Mouse (Mus musculus) 3134 (cell line): ENCODE data around the gene Itga8.

Source experiments
- DNase-seq: peaks from one replicate; pipeline ENCODE4 v3.0.0-alpha.2; 2011; ENCODE audit warnings: low spot score; ENCODE audit not compliant: insufficient read length; ENCODE audit errors: extremely low read depth

Itga8 gene

DNA sequence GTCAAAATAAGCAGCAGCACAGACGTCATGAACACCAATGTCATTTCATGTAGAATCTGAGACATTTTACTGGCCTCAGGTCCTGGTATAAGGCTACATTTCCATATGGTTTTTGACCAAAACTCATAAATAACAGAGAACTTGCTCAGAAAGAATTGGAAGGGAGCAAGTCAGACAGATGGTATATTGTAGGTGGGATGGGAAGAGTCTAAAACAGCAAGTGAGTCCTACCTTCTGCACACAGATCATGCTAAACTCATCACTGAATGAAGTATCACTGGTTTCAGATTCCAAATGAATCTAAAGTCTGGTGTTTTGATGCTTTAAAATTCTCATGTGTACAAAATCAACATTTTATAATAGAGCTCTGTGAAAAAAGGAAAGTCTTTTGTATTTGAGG is 198.5 kb downstream of the Itga8 start:
- no peak for DNase-seq

DNA sequence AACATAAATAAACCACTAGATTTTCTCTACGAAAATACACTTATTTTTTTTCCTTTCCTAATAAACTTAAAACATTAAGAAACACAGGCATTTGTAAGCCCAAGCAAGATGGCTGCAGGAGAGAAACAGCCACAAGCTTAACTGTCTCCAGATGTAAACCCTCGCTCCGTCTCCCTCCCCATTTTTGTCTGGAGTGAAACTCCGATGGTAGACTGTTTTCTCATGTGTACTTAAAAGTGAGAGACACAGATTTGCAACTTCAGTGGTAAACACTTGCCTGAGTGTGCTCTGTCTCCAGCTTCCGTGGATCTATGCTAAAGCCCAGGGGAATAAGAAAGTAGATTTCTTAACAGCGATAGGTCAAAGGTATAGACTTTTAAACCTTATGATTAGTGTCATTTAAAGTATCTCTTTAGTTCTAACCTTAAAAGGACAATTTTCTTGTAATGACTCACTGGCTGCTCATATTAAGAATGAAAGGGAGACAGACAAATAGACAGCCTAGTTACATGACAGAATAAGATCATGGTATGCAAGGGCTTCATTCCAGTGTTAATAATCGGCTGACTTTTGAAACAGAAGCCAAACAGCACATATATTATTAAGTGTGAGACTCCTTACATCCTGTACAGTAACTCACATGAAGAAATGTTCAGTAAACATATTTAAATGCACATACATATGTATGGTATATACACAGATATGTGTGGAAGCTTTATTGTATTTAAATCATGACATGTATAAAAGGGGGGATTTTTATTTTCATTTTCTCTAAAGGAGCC is 209.3 kb downstream of the Itga8 start:
- no peak for DNase-seq

DNA sequence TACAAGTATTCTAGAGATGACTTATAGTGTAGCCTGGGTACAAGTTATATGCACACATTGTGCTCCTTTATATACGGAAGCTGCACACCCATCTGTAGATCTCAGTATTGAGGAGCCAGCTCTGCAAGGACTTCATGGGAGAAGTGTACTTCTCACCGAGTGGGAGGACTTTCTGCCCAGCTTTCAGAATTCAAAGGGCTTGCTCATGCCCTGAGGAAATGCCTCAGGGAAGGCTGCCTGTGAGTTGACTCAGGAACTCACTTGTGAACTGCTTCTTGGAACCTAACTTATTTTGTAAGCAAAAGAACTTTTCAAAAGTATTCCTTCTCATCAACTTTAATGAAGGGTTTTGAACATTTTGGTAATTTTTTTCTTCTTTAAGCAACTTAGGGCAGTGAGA is 210.7 kb downstream of the Itga8 start:
- no peak for DNase-seq

DNA sequence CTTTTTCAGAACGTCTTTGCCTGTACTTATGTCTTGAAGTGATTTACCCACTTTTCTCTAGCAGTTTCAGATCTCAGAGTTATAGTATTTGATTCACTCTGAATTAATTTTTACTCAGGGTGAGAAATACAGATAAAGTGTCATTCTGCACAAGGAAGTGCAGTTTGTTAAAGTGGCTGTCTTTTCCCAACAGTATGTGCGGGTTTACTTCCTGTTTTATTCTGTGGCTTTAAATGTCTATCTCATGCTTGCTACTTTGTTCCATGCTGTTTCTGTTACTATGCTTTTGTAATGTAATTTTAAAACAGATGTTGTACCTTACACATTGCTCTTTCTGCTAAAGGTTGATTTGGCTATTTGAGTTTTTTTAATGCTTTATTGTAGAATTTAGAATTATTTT is 216.2 kb downstream of the Itga8 start:
- DNase-seq: no peak

DNA sequence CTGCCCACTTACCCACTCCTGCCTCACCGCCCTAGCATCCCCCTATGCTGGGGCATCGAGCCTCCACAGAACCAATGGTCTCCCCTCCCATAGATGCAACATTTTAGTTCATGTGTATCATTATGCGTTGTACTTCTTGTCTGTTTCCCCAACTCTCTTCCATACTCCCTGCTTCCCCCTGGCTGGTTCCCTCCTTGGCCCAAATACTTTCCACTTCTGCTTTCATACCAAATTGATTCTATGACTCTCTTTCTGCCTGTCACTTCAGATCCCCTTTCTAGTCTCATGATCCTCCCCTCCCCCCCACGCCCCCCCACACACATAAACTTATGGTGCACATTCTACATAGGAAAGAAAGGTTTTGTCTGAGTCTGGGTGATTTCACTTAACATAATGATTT is 217.4 kb downstream of the Itga8 start:
- no peak for DNase-seq

DNA sequence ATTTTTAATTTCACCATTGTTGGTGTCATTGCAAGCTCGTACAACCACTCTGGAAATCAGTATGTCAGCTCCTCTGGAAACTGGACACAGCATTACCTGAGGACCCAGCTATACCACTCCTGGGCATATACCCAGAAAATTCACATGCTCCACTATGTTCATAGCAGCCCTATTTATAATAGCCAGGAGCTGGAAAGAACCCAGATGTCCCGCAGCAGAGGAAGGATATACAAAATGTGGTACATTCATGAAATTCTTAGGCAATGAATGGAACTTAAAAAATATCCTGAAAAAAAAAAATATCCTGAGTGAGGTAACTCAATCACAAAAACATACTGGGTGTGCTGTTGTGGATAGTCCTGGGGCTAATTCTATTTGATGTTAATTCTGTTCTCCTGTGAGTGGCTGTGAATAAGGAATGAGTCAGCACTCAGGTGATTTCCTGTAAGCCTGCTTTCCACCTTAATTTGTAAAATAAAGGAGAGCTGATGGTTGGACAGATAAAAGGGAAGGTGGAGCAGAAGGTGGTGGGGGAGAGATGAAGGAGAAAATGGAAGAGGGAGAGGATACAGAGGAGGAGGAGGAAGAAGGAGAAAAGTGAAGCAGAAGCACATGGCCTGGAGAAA is 224.3 kb downstream of the Itga8 start:
- DNase-seq: no peak

DNA sequence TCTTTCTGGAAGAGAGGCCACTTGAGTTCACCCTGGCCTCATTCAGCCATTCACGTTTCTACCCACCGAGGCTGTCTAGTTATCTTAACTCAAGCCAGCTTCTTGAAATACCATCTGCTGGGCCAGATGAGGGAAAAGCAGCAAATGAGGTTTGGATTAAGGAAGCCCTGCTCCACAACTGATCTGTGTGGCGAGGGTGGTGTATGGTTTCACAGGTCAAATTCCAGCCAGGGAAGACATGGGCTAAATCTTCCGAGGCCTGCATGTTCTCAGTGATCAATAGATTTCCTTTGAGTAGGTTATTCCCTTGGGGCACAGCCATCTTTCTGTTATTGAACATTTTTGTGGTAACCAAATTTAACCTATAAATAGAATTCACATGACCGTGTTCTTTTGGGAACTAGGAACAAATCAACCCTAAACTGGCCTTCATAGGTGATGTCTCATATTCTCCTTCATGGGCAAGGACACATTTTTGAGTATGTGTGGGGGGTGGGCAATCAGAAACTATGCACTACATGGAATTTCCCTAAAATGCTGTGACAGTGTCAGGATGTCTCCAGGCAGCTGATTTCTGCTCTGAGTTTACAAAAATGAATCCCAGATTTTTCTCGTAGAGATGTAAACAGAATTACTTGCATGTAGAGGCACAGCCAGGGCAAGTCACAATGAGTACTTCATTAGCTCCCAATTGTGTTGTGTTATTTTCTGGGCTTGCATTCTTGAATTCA is 235.9 kb downstream of the Itga8 start:
- DNase-seq: no peak

DNA sequence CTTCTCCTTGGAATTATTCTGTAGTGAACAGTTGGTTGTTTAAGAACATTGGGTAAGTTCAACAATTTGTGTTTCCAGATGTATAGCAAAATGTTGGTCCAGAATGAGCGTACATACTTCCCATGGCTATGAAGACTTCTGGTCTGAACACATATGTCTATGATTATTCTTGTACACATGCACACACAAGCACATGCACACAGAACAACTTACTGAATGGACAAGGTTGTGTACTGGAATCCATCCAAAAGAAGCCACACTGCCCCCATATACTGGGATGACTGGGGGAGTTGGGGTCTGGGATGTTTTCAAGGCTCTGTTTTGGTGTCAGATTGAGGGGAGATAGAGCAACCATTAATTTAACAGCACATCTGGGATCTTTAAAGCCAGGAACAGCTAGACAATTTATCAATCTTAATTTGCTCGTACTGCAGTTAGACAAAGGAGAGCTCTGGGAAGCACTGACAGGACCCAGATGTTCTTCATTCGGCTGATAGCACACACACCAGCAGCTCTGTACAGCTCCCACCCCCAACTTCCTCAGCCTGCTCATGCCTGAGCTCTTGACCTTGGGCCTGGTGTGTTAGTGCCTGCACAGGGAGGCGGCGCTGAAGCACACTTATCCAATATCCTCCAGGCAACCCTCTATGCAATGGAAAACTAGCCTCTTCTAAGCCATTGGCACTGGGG is 241.5 kb downstream of the Itga8 start:
- no peak for DNase-seq
